Mouse (Mus musculus) lung, adult 2 months (tissue): Measurements from ENCODE around the gene E130311K13Rik.

ENCODE experiments used
- CTCF ChIP-seq: fragments of 200-500 bp; IDR thresholded peaks from 2 replicates; pipeline ENCODE4 v1.5.1; 2011; ENCODE audit warnings: mild to moderate bottlenecking, low read length, control low read depth; ENCODE audit not compliant: insufficient read depth
- POLR2A ChIP-seq: fragments of 200-500 bp; IDR thresholded peaks from 2 replicates; pipeline ENCODE4 v1.6.1; 2011; ENCODE audit warnings: low read depth, mild to moderate bottlenecking, control low read depth, low read length, borderline replicate concordance; ENCODE audit errors: extremely low read depth

- TF ChIP-seq CTCF = no peak
- no peak for TF ChIP-seq POLR2A
These were observed 32.1 kb downstream of the E130311K13Rik start for GRCm38 (mm10) chr3:63897177-63897576.
